Mouse (Mus musculus) cortical plate, adult 2 months (tissue): ENCODE results near the gene Cdk5r1. TPM values are rescaled to one million over a fixed set of nuclear protein-coding genes. Genes with fewer than 3 reads are reported as not detected.
"Not testable (repeated sequence)": the region's sequence is repeated elsewhere in the genome, so short reads cannot be mapped to it uniquely, and the experiment has no call there.

ENCODE experiments used
- H3K27ac ChIP-seq: fragments of 200-500 bp; 2 replicates; pipeline ENCODE4 v1.5.1; 2012; ENCODE audit warnings: low read length, control low read depth, inconsistent platforms; ENCODE audit not compliant: insufficient read depth
- H3K4me1 ChIP-seq: fragments of 200-500 bp; 2 replicates; pipeline ENCODE4 v1.6.1; 2011; ENCODE audit warnings: low read length; ENCODE audit not compliant: control insufficient read depth, insufficient read depth
- H3K4me3 ChIP-seq: fragments of 200-500 bp; 2 replicates; pipeline ENCODE4 v1.5.1; 2011; ENCODE audit warnings: mild to moderate bottlenecking, low read length, control low read depth; ENCODE audit not compliant: insufficient read depth
- CTCF ChIP-seq: fragments of 200-500 bp; IDR thresholded peaks from 2 replicates; pipeline ENCODE4 v1.5.1; 2011; ENCODE audit warnings: mild to moderate bottlenecking, control low read depth, low read length; ENCODE audit not compliant: insufficient read depth; ENCODE audit errors: extremely low read depth
- POLR2A ChIP-seq: fragments of 200-500 bp; IDR thresholded peaks from 2 replicates; pipeline ENCODE4 v1.6.1; 2011; ENCODE audit warnings: mild to moderate bottlenecking, low read length, control low read depth; ENCODE audit not compliant: insufficient read depth; ENCODE audit errors: extremely low read depth
- polyA plus RNA-seq: library from polyadenylated mRNA; depleted of rRNA; stranded (reverse); fragments of >200 nt; gene quantifications from 2 replicates; pipeline ENCODE4 v1.2.3, GENCODE M21; 2012; rRNA removed

Cdk5r1 gene
- 215 and 234 TPM in 2 replicates for polyA plus RNA-seq

- peaks cover 5% of the 10 kb centered on the region for H3K4me1 ChIP-seq
- peak within 1 kb of the TSS; percentile 100 for H3K4me3 ChIP-seq
- TF ChIP-seq CTCF: peak; percentile 25; the same call in 1 of the 2 replicates
- peak; percentile 43; the same call in 1 of the 2 replicates for TF ChIP-seq POLR2A
- H3K27ac ChIP-seq: peak within 1 kb of the TSS; percentile 93
Observed at GRCm38 (mm10) chr11:80476222-80477189, at the start of gene Cdk5r1. Gene Cdk5r1, plus strand, starts transcription at chr11:80477023.

GRCm38 (mm10) chr11:80428381-80429008 is 48.3 kb upstream of the Cdk5r1 start, which contains the start of gene Psmd11:
Gene Psmd11, plus strand, starts transcription at chr11:80428615.
- Histone ChIP-seq H3K4me1 (peaks cover 2% of the 10 kb centered on the region; the same call in 1 of the 2 replicates), H3K4me3 (peak within 1 kb of the TSS; percentile 95), H3K27ac (peak within 1 kb of the TSS; percentile 95)
- TF ChIP-seq CTCF (peak; percentile 57), POLR2A (0 out of 2 replicates have a peak, but pooled peaks have one; percentile 57)

- Histone ChIP-seq H3K4me3 (peak overlapping the region; percentile 95), H3K4me1 (peaks cover 2% of the 10 kb centered on the region; the same call in 1 of the 2 replicates), H3K27ac (peak overlapping the region; percentile 95; the same call in 1 of the 2 replicates)
- TF ChIP-seq CTCF: no peak
- TF ChIP-seq POLR2A: no peak
Observed at GRCm38 (mm10) chr11:80429009-80429475, 47.8 kb upstream of the Cdk5r1 start.

- H3K4me1 ChIP-seq: peaks cover 2% of the 10 kb centered on the region; the same call in 1 of the 2 replicates
- TF ChIP-seq CTCF: no peak
- no peak for TF ChIP-seq POLR2A
- peak overlapping the region; percentile 95 for H3K4me3 ChIP-seq
- no peak overlapping the region for H3K27ac ChIP-seq
Observed at GRCm38 (mm10) chr11:80429500-80430166, 47.2 kb upstream of the Cdk5r1 start.

GRCm38 (mm10) chr11:80430366-80430910 is 46.4 kb upstream of the Cdk5r1 start:
- peaks cover 2% of the 10 kb centered on the region; the same call in 1 of the 2 replicates for H3K4me1 ChIP-seq
- TF ChIP-seq POLR2A (no peak), CTCF (no peak)
- H3K27ac ChIP-seq: no peak overlapping the region
- H3K4me3 ChIP-seq: no peak overlapping the region; the same call in 1 of the 2 replicates

- TF ChIP-seq POLR2A: no peak
- no peak for TF ChIP-seq CTCF
- H3K4me1 ChIP-seq: no peaks in the 10 kb centered on the region
- H3K27ac ChIP-seq: no peak overlapping the region
- H3K4me3 ChIP-seq: no peak overlapping the region
Observed at GRCm38 (mm10) chr11:80446916-80447315, 29.9 kb upstream of the Cdk5r1 start.

GRCm38 (mm10) chr11:80449859-80450258 is 27.0 kb upstream of the Cdk5r1 start:
- Histone ChIP-seq H3K4me3 (no peak overlapping the region), H3K27ac (no peak overlapping the region), H3K4me1 (no peaks in the 10 kb centered on the region; the same call in 1 of the 2 replicates)
- TF ChIP-seq POLR2A (no peak), CTCF (no peak)

- Histone ChIP-seq H3K4me3 (no peak overlapping the region), H3K27ac (no peak overlapping the region), H3K4me1 (no peaks in the 10 kb centered on the region; the same call in 1 of the 2 replicates)
- TF ChIP-seq POLR2A (no peak), CTCF (no peak)
Observed at GRCm38 (mm10) chr11:80452242-80452641, 24.6 kb upstream of the Cdk5r1 start.

- TF ChIP-seq POLR2A (no peak), CTCF (no peak)
- Histone ChIP-seq H3K27ac (no peak overlapping the region), H3K4me3 (no peak overlapping the region), H3K4me1 (no peaks in the 10 kb centered on the region; the same call in 1 of the 2 replicates)
Observed at GRCm38 (mm10) chr11:80453198-80453597, 23.6 kb upstream of the Cdk5r1 start.

- not testable (repeated sequence) for H3K4me3 ChIP-seq, H3K4me1 ChIP-seq, H3K27ac ChIP-seq
Observed at GRCm38 (mm10) chr11:80463605-80464130, 13.2 kb upstream of the Cdk5r1 start.
